Mouse (Mus musculus) lung, postnatal 10 days (tissue): ENCODE results near the gene Elp6.
A peak's percentile ranks its signal among the peaks of the same experiment; 100 is the strongest.
"Not testable (repeated sequence)": the region's sequence is repeated elsewhere in the genome, so short reads cannot be mapped to it uniquely, and the experiment has no call there.

Source experiments
- DNase-seq: peaks from one replicate; pipeline ENCODE4 v3.0.0; 2021

Elp6 gene

DNA sequence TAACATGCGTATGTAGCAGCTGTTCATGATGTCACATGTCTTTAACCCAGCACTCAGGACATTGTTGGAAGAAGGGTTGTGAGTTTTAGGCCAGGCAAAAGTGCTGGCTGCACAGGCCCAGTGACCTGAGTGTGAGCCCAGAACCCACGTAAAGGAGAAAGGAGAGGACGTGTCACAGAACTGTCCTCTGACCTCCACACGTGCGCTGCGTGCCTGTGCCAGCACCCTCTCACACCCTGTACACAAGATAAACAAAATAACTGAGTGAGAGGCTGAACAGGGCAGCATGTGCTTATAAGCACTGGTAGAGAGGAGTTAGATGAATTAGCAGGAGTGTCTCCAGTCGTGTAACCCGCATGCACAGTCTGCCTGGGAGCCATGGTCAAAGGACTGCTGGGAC, 11.5 kb downstream of the Elp6 start:
- DNase-seq = no peak

DNA sequence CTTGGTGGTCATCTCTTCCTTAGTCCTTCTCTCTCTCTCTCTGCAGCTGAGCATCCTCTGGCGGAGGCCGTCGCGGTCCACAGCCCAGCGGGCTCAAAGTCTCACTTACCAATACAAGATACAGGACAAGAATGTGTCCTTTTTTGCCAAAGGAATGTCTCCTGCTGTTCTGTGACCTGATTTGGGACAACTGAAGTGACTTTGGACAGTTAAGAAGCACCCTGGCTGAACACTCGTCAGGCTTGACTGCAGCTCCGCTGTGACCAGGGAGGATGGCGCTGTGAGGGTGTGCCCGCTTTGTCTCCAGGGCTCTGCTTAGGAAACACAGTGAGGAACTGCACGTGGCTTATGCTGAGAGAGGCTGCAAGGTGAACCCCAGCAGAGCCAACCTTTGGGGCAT, 15.8 kb downstream of the Elp6 start:
- DNase-seq = no peak

DNA sequence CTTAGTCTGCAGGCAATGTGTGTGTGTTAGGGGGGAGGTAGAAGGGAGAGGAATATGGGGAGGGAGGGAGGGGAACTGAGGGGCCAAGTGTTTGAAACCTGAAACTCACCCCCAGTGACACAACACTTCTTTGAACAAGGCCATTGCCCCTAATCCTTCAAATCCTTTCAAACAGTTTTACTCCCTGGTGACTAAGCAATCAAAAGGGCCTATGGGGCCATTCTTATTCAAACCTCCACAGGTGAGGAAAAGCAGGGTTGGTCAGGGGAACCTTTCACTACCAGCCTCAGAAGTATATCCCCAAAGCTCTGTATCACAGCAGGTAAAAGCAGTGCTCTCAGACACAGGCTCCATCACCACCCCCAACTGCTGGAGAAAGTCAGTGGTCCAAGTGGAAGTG, 18.0 kb downstream of the Elp6 start:
- DNase-seq = no peak

DNA sequence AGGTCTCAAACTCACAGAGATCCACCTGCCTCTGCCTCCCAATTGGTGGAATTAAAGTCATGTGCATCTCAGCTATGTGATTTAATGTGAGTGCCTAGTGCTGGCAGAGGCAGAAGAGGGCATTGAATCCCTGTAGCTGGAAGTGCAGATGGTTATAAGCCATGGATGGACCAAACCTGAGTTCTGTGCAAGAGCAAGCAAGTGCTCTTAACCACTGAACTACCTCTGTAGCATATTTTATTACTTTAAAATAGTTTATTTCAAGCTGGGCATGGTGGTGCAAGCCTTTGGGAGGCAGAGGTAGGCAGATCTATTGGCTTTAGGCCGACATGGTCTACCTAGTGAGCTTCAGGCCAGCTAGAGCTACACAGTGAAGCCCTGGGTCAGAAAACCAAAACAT, 19.2 kb downstream of the Elp6 start:
- DNase-seq = no peak

DNA sequence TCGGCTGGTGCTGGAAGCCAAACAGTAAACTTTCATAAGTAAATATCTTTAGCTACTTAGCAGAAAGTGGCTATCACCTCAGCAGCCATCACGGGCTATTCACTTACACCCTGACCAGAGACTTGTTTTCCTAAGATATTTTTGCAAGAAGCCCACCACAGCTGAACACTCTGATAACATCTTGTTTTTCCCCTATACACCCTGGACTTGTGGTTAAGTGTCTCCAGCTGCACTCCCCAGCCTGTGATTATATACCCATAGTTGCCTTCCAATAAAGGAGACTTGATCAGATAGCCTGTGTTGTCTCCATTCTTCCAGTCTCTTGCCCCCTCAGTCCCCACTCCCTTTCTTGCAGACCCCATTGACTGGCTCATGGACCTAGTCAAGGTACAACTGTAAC, 23.2 kb downstream of the Elp6 start:
- no peak for DNase-seq

DNA sequence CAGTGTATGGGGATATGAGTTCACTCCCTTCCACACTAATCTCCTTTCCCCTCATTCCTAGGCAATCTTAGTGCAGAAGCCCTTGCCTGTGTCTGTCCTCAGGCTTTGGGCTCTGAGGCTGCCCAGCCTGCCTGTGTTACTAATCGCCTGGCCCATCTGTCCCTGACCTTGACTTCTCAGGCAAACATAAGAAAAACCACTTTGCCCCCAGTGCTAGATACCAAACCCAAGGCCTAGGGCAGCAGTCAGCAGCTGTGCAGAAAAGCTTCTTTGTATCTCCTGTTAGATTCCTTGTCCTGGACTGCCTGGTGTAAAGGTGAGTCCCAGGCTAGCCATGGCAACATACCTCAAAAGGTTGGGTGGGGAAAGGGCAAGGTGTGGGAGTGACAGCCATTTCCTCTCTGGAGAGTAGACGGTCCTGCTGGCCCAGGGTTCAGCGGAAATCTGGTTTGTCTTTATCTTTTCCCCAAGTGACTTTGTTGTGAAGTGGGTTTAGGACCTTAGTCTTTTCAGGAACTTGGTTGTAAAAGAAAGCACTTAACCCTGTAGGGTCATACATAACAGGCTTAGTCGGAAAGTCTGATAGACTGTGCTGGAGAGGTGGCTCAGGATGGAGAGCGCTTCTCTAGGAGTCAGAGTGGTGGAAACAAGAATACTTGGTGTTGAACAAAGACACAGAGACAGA, 24.1 kb downstream of the Elp6 start:
- DNase-seq = no peak

DNA sequence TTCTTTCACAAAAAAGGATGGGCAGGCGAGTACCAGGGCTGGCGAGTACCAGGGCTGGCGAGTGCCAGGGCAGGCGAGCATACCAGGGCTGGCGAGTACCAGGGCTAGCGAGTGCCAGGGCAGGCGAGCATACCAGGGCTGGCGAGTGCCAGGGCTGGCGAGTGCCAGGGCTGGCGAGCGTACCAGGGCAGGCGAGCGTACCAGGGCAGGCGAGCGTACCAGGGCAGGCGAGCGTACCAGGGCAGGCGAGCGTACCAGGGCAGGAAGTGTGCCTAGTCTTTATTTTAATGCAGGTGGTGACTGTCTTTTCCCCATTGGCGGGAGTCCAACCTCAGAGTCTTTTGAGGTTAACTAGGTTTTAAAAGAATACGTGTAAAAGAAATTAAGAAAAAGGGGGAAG, 24.7 kb downstream of the Elp6 start:
- no peak for DNase-seq

DNA sequence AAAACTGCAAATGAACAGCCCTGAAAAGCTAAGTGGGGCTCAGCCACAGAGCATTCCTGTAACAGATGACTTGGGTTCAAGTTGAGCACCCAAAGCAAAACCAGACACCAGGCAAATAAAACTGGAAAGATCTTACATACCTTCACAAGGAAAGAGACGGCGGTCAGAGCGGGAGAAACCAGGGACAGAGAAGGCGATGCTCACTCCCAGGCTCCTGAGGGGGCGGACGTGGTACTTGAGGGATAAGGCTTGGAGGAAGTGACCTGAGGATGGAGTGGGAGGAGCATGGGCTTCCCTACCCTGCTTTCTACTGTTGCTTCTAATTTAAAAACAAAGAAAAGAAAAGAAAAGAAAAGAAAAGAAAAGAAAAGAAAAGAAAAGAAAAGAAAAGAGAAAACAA, 25.4 kb downstream of the Elp6 start:
- DNase-seq = no peak

DNA sequence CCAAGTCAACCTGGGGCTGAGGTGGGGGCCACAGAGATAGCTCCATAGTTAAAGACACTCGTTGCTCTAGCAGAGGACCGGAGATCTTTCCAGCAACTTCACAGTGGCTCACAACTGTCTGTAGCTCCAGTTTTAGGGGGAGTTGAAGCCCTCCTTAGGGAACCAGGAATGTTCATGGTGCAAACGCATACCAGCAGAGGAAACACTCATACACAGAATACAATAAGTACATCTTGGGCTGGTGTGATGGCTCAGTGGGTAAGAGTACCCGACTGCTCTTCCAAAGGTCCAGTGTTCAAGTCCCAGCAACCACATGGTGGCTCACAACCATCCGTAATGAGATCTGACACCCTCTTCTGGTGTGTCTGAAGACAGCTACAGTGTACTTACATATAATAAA, 25.9 kb downstream of the Elp6 start:
- not testable (repeated sequence) for DNase-seq

DNA sequence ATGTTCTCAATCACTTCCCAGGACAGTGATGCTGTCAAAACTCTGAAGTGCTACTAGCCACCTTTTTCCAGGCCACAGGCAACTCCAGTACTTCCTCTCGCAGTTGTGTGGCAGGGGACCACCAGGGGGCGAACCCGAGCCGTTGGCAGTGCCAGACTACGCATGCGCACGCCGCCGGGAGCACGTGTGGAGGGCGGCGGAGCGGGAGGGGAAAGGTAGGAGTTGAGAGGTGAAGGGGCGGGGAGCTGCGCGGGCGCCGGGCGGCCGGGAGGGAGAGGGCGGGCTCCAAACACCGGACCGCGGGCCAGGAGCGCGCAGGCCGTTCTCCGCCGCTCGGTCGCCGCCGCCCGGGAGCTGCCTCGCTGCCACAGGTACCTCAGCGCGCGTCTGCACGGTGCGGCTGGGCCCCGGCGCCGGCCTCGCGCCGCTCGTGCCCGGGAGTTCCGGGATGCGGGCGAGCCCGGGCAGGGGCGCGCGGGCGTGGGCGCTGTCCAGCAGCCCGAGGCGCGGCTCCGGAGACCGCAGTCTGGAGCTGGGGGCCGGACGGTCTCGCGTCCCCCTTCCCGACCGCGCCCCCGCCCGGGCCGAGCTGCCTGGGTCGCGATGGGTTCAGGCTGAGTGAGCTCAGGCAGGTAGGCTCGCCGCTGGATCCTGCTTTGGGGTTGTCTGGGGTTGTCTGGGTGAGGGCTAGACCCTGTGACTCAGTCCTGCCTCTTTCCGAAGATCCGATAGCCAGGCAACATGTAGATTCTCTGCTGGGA, 28.3 kb downstream of the Elp6 start, which contains the start of gene Scap:
TSS of gene Scap (plus strand) at position 154 of the 761 bp plus-strand sequence.
- DNase-seq = peak; percentile 97

DNA sequence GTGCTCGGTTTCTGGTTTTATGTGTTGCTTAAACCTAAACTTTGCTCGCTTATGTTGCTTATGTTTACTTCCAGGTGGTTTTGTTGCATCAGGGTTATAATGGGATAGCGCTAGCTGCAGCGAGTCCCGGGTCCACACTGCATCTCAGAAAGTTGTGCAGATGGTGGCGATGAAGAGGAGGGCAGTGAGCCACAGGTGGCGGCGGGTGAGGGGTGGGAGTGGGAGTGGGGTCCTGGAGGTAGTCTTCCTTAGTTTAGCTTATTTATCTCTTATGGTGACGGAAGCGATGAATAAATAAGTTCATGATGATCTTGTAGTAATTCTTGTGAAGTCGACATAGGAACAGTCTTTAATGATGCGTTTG, 28.9 kb downstream of the Elp6 start:
- no peak for DNase-seq

DNA sequence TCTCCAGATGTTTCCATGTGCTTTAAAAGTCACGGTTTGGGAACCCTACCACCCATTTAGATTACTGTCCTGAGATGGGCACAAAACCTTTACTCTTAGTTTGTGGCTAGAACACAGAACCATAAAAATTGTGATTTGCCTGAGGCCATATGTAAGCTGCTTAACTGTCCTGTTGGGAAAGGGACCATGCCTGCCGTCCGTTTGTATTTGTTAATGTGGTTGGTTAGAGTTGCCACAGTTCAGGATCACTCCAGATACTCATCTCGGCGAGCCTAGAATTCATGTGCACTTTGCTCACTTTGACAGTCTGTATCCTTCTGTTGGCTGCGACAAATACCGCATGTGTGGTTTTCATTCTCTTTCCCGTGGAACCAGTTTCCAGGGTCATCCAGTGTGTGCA, 29.9 kb downstream of the Elp6 start:
- DNase-seq = no peak

DNA sequence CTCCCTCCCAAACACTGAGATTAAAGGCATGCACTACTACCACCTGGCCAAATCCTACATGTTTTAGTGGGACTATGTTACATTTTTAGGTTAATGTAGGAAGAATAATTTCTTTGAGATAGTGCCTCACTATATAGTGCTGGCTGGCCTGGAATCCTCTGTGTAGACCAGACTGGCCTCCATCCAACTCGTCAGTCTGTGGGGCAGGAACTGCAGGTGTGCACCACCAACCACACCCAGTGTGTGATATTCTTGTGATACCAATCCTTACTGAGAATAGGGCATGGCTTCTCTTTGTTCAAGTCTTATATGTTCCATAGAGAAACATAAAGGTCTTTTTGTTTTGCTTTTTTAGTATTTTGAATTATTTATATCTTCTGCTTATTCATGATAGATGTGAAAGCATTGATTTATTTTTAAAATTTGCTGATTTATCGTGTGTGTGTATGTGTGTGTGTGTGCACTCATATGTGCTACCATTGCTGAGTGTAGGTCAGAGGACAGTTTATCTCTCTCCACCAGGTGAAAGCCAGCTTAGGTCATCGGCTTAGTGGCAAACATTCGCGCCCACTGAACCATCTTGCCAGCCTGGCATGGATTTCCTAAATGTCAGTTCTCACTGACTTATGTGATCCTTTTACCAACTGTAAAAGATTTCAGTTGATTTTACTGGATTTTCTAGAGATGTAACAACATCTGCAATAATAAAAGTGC, 35.2 kb downstream of the Elp6 start:
- no peak for DNase-seq

DNA sequence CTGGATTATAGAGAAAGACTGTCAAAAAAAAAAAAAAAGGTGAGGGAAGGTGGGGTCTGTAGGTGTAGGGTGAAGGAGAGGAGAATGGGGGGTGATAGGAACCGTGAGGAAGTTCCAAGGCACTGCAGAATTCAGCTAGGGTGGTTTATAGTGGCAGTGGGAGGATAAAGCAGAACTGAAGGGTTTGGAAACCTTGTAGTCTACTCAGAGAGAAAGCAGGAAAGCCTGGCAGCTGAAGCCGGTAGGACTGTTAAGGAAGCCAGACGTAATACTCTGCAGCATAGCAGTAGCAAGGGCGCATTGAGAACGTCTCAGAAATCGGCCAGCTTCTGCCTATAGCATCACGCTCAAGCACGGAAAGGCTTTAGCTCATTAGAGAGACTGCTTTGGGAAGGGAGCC, 37.0 kb downstream of the Elp6 start:
- DNase-seq = no peak

DNA sequence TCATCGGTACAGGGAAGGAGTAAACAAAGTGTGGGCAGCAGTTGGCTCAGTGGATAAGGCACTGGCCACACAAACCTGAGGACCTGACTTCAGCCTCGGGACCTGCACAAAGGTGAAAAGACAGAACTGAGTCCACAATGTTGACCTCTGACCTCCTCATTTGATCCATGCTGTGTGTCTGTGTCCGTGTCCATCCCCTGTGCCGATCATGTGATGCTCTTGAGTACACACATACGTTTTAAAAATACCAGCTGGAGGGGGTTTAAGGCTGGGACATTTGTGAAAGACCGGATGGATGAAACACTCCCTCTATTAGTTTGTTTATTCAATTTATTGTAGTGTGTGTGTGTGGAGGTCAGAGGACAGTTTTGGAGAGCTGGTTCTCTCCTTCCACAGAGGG, 38.8 kb downstream of the Elp6 start:
- DNase-seq = no peak

DNA sequence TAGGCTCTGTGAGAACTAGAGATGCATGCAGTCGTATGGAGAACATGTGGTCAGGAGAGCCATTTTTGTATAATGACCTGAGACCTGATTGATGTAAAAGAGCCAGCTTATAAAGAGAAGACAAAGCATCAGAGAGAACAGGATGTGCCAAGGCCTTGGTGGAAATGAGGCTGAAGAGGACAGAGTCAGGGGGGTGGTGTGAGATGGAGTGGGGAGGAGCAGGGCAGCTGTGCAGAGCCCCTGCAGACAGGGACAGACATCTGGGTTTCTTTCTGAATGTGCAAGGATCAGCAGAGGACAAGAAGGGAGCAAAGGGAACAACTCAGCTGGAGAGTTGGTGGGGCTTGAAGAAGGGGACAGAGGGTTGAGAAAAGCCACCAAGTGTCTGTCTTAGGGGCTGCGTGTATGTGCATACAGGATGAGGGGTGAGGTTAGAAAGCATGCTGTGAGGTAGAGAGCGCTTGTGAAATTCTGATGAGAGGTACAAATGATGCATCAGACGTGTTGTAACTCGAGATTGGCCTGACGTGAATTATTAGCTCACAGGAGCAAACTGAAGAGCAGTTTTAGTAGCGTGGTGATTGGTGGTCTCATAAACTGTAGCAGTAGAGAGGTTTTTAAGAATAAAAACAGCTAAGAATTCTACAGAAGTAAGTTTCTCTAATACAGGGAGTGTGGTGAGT, 40.2 kb downstream of the Elp6 start:
- peak; percentile 60 for DNase-seq

DNA sequence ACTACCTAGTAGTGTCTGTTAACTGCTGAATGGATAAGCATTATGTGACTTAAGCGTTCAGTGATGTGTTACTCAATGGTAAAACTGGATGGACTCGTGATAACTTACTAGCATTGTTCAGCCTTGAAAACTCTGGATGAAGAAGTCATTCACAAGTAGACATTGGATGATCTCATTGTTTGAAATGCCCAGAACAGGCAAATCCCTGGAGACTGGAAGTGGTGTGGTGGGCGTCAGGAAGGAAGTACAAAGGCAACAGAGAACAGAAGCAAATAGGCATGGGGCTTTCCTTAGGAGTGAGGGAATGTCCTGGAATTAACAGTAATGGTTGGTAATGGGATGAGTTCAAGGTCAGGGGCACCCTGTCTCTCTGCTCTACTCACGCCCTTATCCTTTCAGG, 43.9 kb downstream of the Elp6 start:
- DNase-seq = no peak

DNA sequence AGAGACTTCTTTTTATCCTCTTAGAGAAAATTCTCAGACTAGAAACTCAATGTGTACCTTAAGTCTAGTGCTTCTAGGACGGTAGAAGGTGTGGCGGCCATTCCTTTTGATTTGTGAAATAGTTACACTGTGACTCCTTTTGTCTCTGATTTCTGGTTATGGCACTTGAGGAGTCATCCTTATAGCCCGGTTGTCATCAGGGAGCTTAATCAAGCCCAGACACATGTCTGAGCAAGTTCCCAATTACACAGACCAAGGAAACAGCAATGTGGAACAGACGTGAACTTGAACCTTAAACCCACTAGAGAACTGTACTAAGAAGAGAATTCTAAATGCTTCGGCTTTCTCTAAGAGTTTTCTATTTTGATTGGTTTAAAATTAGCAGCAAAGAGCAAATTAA, 45.2 kb downstream of the Elp6 start:
- DNase-seq = no peak

DNA sequence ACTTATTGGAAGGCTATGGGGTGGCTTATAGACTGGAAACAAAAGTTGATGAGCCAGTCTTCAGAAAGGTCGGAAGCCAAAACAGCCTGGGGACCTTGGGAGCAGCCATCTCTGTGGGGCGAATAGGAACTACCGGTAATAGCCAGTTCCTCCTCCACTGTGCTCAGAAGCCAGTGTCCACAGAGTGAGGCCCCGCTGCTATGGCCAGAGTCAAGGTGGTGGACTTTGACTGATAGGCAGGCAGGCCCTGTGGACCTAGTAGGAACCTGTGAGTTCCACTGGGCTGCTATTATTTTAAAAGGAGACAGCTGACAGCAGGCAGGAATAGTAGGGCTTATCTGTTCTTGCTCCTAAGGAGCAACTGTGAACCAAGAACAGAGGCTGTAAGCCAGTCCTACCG, 45.6 kb downstream of the Elp6 start:
- no peak for DNase-seq

DNA sequence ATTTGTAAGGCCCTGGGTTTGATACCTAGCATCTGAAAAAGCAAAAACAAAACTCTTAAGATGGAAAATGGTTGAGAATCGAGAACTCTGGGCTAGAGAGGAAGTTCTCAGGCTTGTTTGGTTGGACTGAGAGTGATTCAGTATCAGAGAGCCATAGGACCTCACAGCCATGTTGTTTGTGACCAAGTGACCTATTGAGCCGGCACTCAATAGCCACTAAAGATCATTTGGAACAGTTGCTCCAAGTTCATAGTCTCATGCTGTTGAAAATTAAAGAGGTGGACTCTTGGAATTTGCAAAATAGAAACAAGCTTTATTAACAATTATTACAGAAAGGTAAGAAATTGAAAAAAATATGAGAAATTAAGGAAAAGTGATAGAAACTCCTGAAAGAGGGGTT, 46.4 kb downstream of the Elp6 start:
- no peak for DNase-seq

DNA sequence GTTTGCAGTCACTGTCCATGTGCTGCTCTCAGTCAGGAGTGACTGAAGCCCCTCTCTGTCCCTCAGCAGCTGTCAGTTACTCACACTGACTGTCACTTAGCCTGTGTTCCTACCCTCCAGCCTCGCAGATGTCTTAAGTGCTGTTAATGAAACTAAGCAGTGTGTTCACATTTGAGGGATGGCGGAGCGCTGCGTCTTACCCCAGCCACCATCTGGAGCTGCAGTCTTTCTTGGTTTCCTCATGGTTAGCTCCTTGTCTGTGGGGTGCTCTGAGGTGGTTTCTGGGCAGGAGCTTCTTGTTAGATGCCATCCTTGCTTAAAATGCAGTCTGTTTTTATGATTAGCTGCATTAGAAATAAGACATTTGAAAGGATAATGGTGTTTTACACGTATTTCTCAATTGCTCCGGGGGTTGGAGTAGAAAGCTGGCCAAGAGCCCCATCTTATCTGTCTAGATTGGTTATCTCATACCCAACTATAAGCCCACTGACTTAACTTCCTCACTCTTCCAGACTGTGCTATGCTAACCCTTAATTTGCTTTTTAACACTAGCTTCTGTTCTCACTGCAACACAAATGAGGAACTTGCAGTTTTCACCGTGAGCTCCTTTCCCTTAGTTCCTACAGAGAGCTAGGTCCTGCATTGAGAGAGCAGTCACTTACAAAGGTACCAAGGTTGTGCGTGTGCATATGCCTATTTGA, 47.1 kb downstream of the Elp6 start:
- DNase-seq = no peak

DNA sequence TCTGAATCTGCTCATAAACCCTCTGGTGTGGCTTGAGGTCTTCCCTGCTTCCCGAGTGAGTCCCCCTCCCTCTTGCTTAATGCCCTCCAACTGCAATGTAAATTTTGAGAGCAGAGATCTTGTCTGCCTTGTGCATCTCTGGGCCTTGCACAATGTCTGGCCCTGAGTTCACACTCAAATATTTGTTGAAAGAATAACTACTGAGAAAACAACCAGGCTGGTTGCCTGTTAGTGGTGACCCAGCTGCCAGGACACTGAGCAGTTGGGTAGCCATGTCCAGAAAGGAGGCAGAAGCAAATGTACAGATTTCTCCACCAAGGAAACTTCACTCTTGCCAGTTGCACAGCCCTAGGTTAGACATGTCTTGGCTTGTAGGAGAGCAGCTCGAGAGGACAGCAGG, 53.4 kb downstream of the Elp6 start:
- DNase-seq = no peak

DNA sequence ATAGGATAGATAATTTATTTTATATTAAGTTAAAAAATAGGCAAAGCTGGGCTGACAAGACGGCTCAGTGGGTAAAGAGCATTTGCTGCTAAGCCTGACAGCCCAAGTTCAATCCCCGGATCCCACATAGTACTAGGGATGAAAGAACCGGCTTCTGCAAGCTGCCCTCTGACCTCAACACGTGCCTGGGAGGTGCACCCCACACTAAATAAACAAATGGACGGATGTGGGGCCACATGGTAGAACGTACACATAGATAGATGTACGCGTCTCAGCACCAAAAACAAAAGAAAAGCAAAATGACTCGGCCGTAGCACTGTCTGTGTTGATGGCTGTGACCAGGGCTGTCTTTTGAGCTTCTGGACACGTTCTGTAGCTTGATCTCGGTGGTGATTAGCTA, 56.3 kb downstream of the Elp6 start:
- DNase-seq = no peak
